Mouse (Mus musculus) regulatory T cell (primary cell): ENCODE data around the gene Fgb.

Source experiments
- in situ Hi-C: fragments of 300-600 bp; cut with MboI, MseI; formaldehyde crosslinking; loops from one replicate; pipeline ENCODE4 v1.15.1; 2025; ENCODE audit warnings: high pct_unique_total_duplicates

Fgb gene

GRCm38 (mm10) chr3:83027546-83028251, 22.0 kb downstream of the Fgb start:
- in situ Hi-C loops, result no loop called here

- in situ Hi-C loops, result no loop called here
Measured at GRCm38 (mm10) chr3:83025475-83026301, 24.0 kb downstream of the Fgb start, which contains the start of gene Fga. Fga (plus strand) TSS chr3:83026076.

GRCm38 (mm10) chr3:83025036-83025435, 24.6 kb downstream of the Fgb start:
- in situ Hi-C loops, result no loop called here

- in situ Hi-C loops, result no loop called here
Measured at GRCm38 (mm10) chr3:83021176-83021575, 28.5 kb downstream of the Fgb start.

GRCm38 (mm10) chr3:83020387-83020786, 29.3 kb downstream of the Fgb start:
- in situ Hi-C loops, result no loop called here

- in situ Hi-C loops, result no loop called here
Measured at GRCm38 (mm10) chr3:83016236-83016635, 33.4 kb downstream of the Fgb start.

GRCm38 (mm10) chr3:83013951-83014350, 35.7 kb downstream of the Fgb start:
- in situ Hi-C loops, result no loop called here

GRCm38 (mm10) chr3:83012636-83013035, 37.0 kb downstream of the Fgb start:
- in situ Hi-C loops, result no loop called here

- in situ Hi-C loops, result no loop called here
Measured at GRCm38 (mm10) chr3:83011565-83011964, 38.1 kb downstream of the Fgb start.

GRCm38 (mm10) chr3:83011136-83011535, 38.5 kb downstream of the Fgb start:
- in situ Hi-C loops, result no loop called here

GRCm38 (mm10) chr3:83010291-83010690, 39.4 kb downstream of the Fgb start:
- in situ Hi-C loops, result no loop called here

- in situ Hi-C loops, result no loop called here
Measured at GRCm38 (mm10) chr3:83007557-83007956, 42.1 kb downstream of the Fgb start, which contains the start of gene Fgg. Fgg (plus strand) TSS chr3:83007724.

- in situ Hi-C loops, result loop anchor here (5.0 kb wide), 2 partner anchors 48 to 78 kb away; no protein-coding TSS in a partner anchor
Measured at GRCm38 (mm10) chr3:83004801-83005200, 44.9 kb downstream of the Fgb start.

- in situ Hi-C loops, result loop anchor here (5.0 kb wide), 2 partner anchors 49 to 79 kb away; no protein-coding TSS in a partner anchor
Measured at GRCm38 (mm10) chr3:83003068-83003467, 46.6 kb downstream of the Fgb start.

GRCm38 (mm10) chr3:83002191-83002590, 47.5 kb downstream of the Fgb start:
- in situ Hi-C loops, result loop anchor here (5.0 kb wide), 2 partner anchors 50 to 80 kb away; no protein-coding TSS in a partner anchor

- in situ Hi-C loops, result loop anchor here (5.0 kb wide), 3 partner anchors 52 to 272 kb away; no protein-coding TSS in a partner anchor
Measured at GRCm38 (mm10) chr3:82999995-83000394, 49.7 kb downstream of the Fgb start.

GRCm38 (mm10) chr3:82998772-82999463, 50.7 kb downstream of the Fgb start:
- in situ Hi-C loops, result loop anchor here (5.0 kb wide), 1 partner anchor 273 kb away; no protein-coding TSS in a partner anchor

- in situ Hi-C loops, result loop anchor here (5.0 kb wide), 1 partner anchor 276 kb away; no protein-coding TSS in a partner anchor
Measured at GRCm38 (mm10) chr3:82996656-82997055, 53.0 kb downstream of the Fgb start.

GRCm38 (mm10) chr3:82995368-82995767, 54.3 kb downstream of the Fgb start:
- in situ Hi-C loops, result loop anchor here (5.0 kb wide), 1 partner anchor 277 kb away; no protein-coding TSS in a partner anchor

GRCm38 (mm10) chr3:82992956-82993355, 56.7 kb downstream of the Fgb start:
- in situ Hi-C loops, result no loop called here

- in situ Hi-C loops, result no loop called here
Measured at GRCm38 (mm10) chr3:82991963-82992362, 57.7 kb downstream of the Fgb start.
